Mouse (Mus musculus): Measurements from ENCODE around the gene Arntl.

Gene Arntl

GRCm38 (mm10) chr7:113294598-113294997 lies 87.3 kb downstream of the Arntl start:
- DNase-seq (ENCODE audit: low spot score) = no peak

- peak; percentile 31 for DNase-seq (ENCODE audit: low spot score)
Measured at GRCm38 (mm10) chr7:113295077-113295890, 88.0 kb downstream of the Arntl start.

- DNase-seq (ENCODE audit: low spot score) = no peak
Measured at GRCm38 (mm10) chr7:113297813-113298212, 90.5 kb downstream of the Arntl start.

- DNase-seq (ENCODE audit: low spot score) = no peak
Measured at GRCm38 (mm10) chr7:113310136-113310535, 102.9 kb downstream of the Arntl start.

GRCm38 (mm10) chr7:113311784-113312183 lies 104.5 kb downstream of the Arntl start:
- DNase-seq (ENCODE audit: low spot score) = no peak

GRCm38 (mm10) chr7:113320128-113320527 lies 112.9 kb downstream of the Arntl start:
- DNase-seq (ENCODE audit: low spot score) = no peak

- no peak for DNase-seq (ENCODE audit: low spot score)
Measured at GRCm38 (mm10) chr7:113334036-113334435, 126.8 kb downstream of the Arntl start.

- DNase-seq (ENCODE audit: low spot score) = no peak
Measured at GRCm38 (mm10) chr7:113335250-113335649, 128.0 kb downstream of the Arntl start.

- no peak for DNase-seq (ENCODE audit: low spot score)
Measured at GRCm38 (mm10) chr7:113347271-113347670, 140.0 kb downstream of the Arntl start.

GRCm38 (mm10) chr7:113347694-113348093 lies 140.4 kb downstream of the Arntl start:
- no peak for DNase-seq (ENCODE audit: low spot score)

- DNase-seq (ENCODE audit: low spot score) = no peak
Measured at GRCm38 (mm10) chr7:113349089-113349488, 141.8 kb downstream of the Arntl start.
